Mouse (Mus musculus) heart, embryonic 10.5 days (tissue): Measurements from ENCODE around the gene Fgf8. TPM values are rescaled to one million over a fixed set of nuclear protein-coding genes. Genes with fewer than 3 reads are reported as not detected.

Experiments
- DNase-seq: peaks from one replicate; pipeline ENCODE4 v3.0.0-alpha.2; 2017; ENCODE audit warnings: low spot score
- H3K27ac ChIP-seq: fragments of 300-500 bp; sonication (generic); 2 replicates; pipeline ENCODE4 v1.5.1; 2016; ENCODE audit warnings: mild to moderate bottlenecking
- H3K27me3 ChIP-seq: fragments of 300-500 bp; sonication (generic); 2 replicates; pipeline ENCODE4 v1.6.1; 2016; ENCODE audit warnings: mild to moderate bottlenecking; ENCODE audit not compliant: poor library complexity, insufficient read depth, severe bottlenecking
- H3K36me3 ChIP-seq: fragments of 300-500 bp; sonication (generic); 2 replicates; pipeline ENCODE4 v1.6.1; 2016; ENCODE audit warnings: mild to moderate bottlenecking, moderate library complexity
- H3K4me1 ChIP-seq: fragments of 300-500 bp; sonication (generic); 2 replicates; pipeline ENCODE4 v1.6.1; 2016; ENCODE audit warnings: mild to moderate bottlenecking
- H3K4me3 ChIP-seq: fragments of 300-500 bp; sonication (generic); 2 replicates; pipeline ENCODE4 v1.5.1; 2016; ENCODE audit warnings: mild to moderate bottlenecking, moderate library complexity
- H3K9me3 ChIP-seq: fragments of 300-500 bp; sonication (generic); 2 replicates; pipeline ENCODE4 v1.6.1; 2016; ENCODE audit warnings: mild to moderate bottlenecking, moderate library complexity
- WGBS: fragments of 180-500 bp; shearing (Covaris S2); methylation state at CpG from one replicate; pipeline ENCODE4 v1.1.7; 2016; 5-methylcytosine and 5-hydroxymethylcytosine counted together
- polyA plus RNA-seq: library from polyadenylated mRNA; unstranded; fragments of >200 nt; fragmentation: Nextera tagmentation; extraction: Ambion mirVana; gene quantifications from 2 replicates; pipeline ENCODE4 v1.2.1, GENCODE M21; 2016

The Fgf8 gene
- polyA plus RNA-seq, 1 experiment from 2014 or later, result 8.8 TPM

DNA sequence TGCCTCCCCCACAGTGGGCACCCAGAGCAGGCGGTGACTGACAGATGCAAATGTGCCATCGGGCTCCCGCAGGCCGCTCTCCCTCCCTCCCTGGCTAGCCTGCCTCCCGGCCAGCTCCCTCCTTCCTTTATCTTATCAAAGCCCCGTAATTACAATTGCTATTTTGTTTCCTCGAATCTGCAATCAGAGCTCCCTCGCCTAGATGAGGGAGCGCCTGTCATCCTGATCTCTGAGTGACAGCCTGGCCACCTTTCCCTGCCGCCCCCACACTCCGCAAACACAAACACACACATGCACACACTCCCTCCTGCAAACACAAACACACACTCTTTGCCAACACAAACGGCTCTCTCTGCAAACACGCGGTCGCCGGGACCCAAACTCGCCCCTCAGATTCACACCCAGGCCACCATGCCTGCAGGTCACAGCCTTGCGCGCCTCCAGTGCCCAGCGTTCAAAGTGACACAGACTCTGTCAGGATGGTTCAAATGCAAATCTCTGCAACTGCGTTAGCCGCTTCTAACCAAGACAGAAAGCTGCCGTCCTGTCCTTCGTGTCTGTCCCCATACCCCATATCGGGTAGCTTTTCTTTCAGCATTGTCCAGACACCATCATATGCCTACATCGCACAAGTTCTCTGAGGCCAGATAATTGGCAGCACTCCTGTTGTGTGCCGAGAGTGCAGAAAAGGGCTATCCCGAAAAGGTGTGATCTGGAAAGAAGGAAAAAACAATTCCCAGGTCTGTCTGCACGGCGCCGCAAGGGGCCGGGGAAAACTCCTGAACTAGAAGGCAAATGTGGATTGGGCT, 2.8 kb upstream of the Fgf8 start:
- peaks cover 61% of the 10 kb centered on the region for H3K27me3 ChIP-seq
- no peak for DNase-seq
- 1% methylated on average over 32 of the region's 32 CpGs for WGBS

GRCm38 (mm10) chr19:45743619-45744018, 904 bp upstream of the Fgf8 start:
- peaks cover 80% of the 10 kb centered on the region for H3K27me3 ChIP-seq
- H3K4me3 ChIP-seq, result peak overlapping the region; percentile 68; the same call in 1 of the 2 replicates
- DNase-seq, result no peak
- H3K4me1 ChIP-seq, result peaks cover 62% of the 10 kb centered on the region
- no peaks in the 10 kb centered on the region for H3K36me3 ChIP-seq
- WGBS, result 15% methylated on average over 7 of the region's 7 CpGs
- H3K9me3 ChIP-seq, result no peaks in the 10 kb centered on the region
- no peak overlapping the region for H3K27ac ChIP-seq

More for the DNA sequence above, 2.8 kb upstream of the Fgf8 start:
- no peaks in the 10 kb centered on the region for H3K9me3 ChIP-seq
- H3K4me3 ChIP-seq, result peak overlapping the region; percentile 39
- no peak overlapping the region for H3K27ac ChIP-seq
- H3K4me1 ChIP-seq, result peaks cover 65% of the 10 kb centered on the region
- 0 out of 2 replicates have a peak, but pooled peaks cover 2% of the 10 kb centered on the region for H3K36me3 ChIP-seq

- Histone ChIP-seq H3K27me3 (peaks cover 86% of the 10 kb centered on the region), H3K4me1 (peaks cover 56% of the 10 kb centered on the region), H3K4me3 (peak overlapping the region; percentile 68), H3K27ac (peak overlapping the region; percentile 33; the same call in 1 of the 2 replicates), H3K9me3 (no peaks in the 10 kb centered on the region), H3K36me3 (no peaks in the 10 kb centered on the region)
- under 1% methylated on average over 22 of the region's 44 CpGs for WGBS
- no peak for DNase-seq
Observed at GRCm38 (mm10) chr19:45742984-45743575, 365 bp upstream of the Fgf8 start.

- Histone ChIP-seq H3K9me3 (no peaks in the 10 kb centered on the region), H3K4me3 (peak overlapping the region; percentile 68), H3K27ac (peak overlapping the region; percentile 56; the same call in 1 of the 2 replicates), H3K4me1 (peaks cover 55% of the 10 kb centered on the region), H3K27me3 (peaks cover 95% of the 10 kb centered on the region), H3K36me3 (no peaks in the 10 kb centered on the region)
- no peak for DNase-seq
- 3% methylated on average over 45 of the region's 45 CpGs for WGBS
Observed at GRCm38 (mm10) chr19:45741431-45742217, 1.1 kb downstream of the Fgf8 start.

DNA sequence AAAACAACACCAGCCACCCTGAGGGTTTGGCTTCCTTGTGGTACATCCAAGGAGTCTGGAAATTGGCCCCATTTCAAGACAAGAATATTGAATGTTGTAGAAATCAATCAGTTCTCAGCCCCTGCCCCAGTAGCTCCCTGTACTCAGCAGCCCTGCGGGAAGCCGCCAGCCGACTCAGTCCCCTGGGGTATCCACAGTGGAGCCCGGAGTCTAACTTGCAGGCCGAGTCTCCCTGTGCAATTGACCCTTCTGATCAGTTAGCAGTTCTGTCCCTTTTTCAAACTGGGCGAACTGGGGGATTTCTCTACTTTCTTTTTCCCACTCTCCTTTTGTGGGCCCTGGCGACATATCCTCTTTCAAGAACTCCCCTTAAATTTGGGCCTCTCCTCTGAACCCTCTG, 1.9 kb downstream of the Fgf8 start:
- Histone ChIP-seq H3K27ac (no peak overlapping the region), H3K4me1 (peaks cover 53% of the 10 kb centered on the region), H3K4me3 (no peak overlapping the region), H3K9me3 (no peaks in the 10 kb centered on the region), H3K36me3 (no peaks in the 10 kb centered on the region), H3K27me3 (peaks cover 97% of the 10 kb centered on the region)
- WGBS, result 7% methylated on average over 7 of the region's 7 CpGs
- no peak for DNase-seq

DNA sequence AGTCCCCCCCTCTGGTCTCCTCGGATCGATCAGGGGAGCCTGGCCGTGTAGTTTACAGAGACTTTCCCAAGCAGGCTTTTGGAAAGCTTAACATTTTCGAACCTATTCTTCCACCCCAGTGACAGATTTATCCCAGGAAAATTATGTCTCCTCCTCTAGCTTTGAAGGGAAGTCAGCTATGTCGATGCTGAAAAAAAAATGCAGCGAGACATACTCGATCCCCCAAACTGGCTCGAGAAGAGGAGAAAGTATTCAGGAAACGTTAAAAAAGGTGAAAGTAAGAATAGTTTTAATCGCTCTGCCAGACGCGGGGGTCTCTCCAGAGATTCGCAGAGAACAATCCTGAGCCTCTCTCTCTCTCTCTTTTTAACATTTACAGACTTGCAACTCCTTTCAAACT, 2.5 kb downstream of the Fgf8 start:
- Histone ChIP-seq H3K36me3 (no peaks in the 10 kb centered on the region), H3K9me3 (no peaks in the 10 kb centered on the region), H3K4me3 (no peak overlapping the region), H3K4me1 (peaks cover 47% of the 10 kb centered on the region), H3K27ac (no peak overlapping the region), H3K27me3 (peaks cover 98% of the 10 kb centered on the region)
- no peak for DNase-seq
- 14% methylated on average over 13 of the region's 13 CpGs for WGBS

DNA sequence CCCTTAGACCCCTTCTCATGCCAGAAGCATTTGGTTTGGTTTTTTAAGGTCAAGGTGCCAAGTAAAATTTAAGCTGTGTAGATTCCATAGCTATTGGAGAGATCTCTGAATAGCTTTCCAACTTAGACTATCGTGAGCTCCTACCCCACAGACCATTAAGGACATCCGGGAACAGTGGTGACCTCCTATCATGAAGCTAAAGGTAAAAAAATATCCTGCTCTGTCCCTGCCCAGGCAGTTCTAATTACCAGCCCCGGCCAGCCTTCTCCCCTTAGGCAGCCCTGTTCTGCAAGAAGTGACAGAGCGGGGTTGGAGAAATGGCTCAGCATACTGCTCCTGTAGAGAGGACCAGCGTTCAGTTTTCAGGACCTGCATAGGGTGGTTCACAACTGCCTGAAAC, 4.2 kb downstream of the Fgf8 start:
- Histone ChIP-seq H3K36me3 (no peaks in the 10 kb centered on the region), H3K27ac (no peak overlapping the region), H3K27me3 (peaks cover 99% of the 10 kb centered on the region), H3K4me3 (no peak overlapping the region), H3K9me3 (no peaks in the 10 kb centered on the region), H3K4me1 (peaks cover 55% of the 10 kb centered on the region)
- 68% methylated on average over 5 of the region's 5 CpGs for WGBS
- no peak for DNase-seq

DNA sequence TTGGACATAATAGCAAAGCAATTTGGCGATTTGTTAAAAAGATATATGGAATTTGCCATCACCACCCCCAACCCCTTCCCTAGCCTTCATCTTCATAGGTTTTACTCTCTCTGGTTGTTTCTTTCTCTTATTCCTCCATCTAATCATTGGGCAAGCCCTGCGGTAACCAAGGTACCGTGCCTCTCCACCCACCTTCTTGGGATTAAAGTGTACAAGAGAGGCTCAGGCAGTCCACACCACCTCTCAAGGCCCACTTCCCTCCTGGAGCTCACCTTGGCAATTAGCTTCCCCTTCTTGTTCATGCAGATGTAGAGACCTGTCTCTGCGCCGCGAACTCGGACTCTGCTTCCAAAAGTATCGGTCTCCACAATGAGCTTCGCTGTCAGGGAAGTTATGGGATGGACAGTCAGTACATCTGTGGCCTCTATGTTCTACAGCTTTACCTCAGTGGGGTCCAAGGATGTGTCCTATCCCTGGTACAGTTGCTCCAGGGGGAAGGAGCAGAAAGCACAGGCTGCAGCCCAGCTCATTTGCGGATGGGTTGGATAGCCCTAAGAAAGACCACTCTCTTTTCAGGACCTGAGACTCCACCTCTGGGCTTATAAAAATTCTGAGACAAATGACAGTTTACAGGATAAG, 4.8 kb downstream of the Fgf8 start:
- H3K36me3 ChIP-seq, result no peaks in the 10 kb centered on the region
- H3K4me1 ChIP-seq, result peaks cover 53% of the 10 kb centered on the region
- H3K27ac ChIP-seq, result no peak overlapping the region
- 72% methylated on average over 10 of the region's 10 CpGs for whole genome bisulfite sequencing
- H3K9me3 ChIP-seq, result no peaks in the 10 kb centered on the region
- H3K27me3 ChIP-seq, result peaks cover 99% of the 10 kb centered on the region
- DNase-seq, result no peak
- no peak overlapping the region for H3K4me3 ChIP-seq

DNA sequence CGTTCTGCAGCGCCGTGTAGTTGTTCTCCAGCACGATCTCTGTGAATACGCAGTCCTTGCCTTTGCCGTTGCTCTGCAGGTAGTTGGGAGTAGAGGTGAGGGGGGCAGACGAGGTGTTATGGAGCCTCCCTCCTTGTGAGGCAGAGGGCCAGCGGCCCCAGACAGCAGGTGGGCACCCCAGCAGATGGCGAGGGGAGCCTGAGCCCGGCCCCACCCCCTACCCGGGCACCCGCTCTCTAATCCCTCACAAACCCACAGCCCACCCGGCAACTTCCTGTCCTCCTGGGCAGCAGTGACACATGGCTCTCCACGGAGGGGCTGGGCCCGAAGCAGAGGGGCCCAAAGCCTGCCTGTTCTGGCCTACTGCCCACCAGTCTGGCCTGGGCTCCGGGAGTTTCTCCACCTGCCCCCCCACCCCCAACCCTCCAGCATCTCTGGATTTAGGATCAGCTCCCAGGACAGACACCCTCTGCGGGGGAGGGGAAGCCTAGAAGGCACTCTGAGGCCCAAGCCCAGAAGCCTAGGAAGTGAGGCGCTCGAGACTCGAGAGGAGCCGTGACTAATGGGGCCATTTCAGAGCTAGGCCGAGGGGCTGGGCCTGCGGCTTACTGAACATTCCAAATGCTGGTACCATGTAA, 5.4 kb downstream of the Fgf8 start:
- peaks cover 99% of the 10 kb centered on the region for H3K27me3 ChIP-seq
- peak overlapping the region; percentile 48 for H3K4me3 ChIP-seq
- 22% methylated on average over 23 of the region's 23 CpGs for WGBS
- H3K27ac ChIP-seq, result peak overlapping the region; percentile 60; the same call in 1 of the 2 replicates
- peaks cover 47% of the 10 kb centered on the region for H3K4me1 ChIP-seq
- no peaks in the 10 kb centered on the region for H3K9me3 ChIP-seq
- no peak for DNase-seq
- H3K36me3 ChIP-seq, result no peaks in the 10 kb centered on the region

GRCm38 (mm10) chr19:45736855-45737207, 5.9 kb downstream of the Fgf8 start:
- Histone ChIP-seq H3K9me3 (no peaks in the 10 kb centered on the region), H3K4me3 (peak overlapping the region; percentile 48), H3K36me3 (no peaks in the 10 kb centered on the region), H3K4me1 (peaks cover 42% of the 10 kb centered on the region), H3K27me3 (peaks cover 99% of the 10 kb centered on the region), H3K27ac (peak overlapping the region; percentile 60; the same call in 1 of the 2 replicates)
- DNase-seq, result no peak
- WGBS, result 3% methylated on average over 28 of the region's 28 CpGs

GRCm38 (mm10) chr19:45736241-45736640, 6.5 kb downstream of the Fgf8 start:
- H3K27me3 ChIP-seq, result peaks cover 99% of the 10 kb centered on the region
- H3K4me3 ChIP-seq, result no peak overlapping the region
- no peaks in the 10 kb centered on the region for H3K36me3 ChIP-seq
- peaks cover 36% of the 10 kb centered on the region for H3K4me1 ChIP-seq
- no peak overlapping the region for H3K27ac ChIP-seq
- WGBS, result 39% methylated on average over 1 of the region's 1 CpGs
- H3K9me3 ChIP-seq, result no peaks in the 10 kb centered on the region
- no peak for DNase-seq

- no peaks in the 10 kb centered on the region for H3K9me3 ChIP-seq
- H3K27ac ChIP-seq, result no peak overlapping the region
- no peaks in the 10 kb centered on the region for H3K36me3 ChIP-seq
- no peak overlapping the region for H3K4me3 ChIP-seq
- peaks cover 95% of the 10 kb centered on the region for H3K27me3 ChIP-seq
- peaks cover 32% of the 10 kb centered on the region for H3K4me1 ChIP-seq
- 34% methylated on average over 7 of the region's 7 CpGs for WGBS
- no peak for DNase-seq
Observed at GRCm38 (mm10) chr19:45734762-45735161, 8.0 kb downstream of the Fgf8 start.
